ENCODE assay signal across 10 mouse cellular contexts in the genomic region with DNA sequence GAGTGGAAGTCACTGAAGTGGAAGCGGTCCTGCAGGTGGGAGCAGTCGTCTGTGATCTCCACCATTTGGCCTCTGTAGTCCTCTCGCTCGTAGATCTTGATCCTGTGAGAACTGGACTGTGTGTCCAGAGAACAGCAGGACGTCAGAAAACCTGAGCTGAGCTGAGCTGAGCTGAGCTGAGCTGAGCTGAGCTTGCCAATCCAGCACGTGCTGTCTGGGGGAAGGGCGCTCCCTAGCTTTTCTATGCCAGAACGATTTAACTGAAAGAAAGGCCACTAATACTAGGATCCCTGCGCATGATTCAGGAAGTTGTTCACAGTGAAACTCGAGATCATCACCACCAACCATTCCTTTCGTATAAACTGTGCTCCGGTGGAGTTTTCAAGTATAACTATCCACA. TPM values are rescaled to one million over a fixed set of nuclear protein-coding genes. Genes with fewer than 3 reads are reported as not detected.
A peak's percentile ranks its signal among the peaks of the same experiment; 100 is the strongest.
DNase-seq lines count a peak whose midpoint lies in the region; ATAC-seq and TF ChIP-seq lines count a peak whose summit lies in the region.
"Had no signal": no experiment of that assay in that cellular context is flagged by ENCODE, and none has a peak within 500 bp of the region (broad histone marks: within the 10 kb centered on the region; RNA-seq: fewer than 3 reads in every experiment).

No protein-coding gene starts in this region.

- peaks cover 1% of the 10 kb centered on the region; the same call in 1 of the 2 replicates for H3K4me1 ChIP-seq in heart, adult 2 months (ENCODE audit: control insufficient read depth, insufficient read depth, low read length)
- no peaks in the 10 kb centered on the region for H3K4me1 ChIP-seq in intestine, embryonic 16.5 days (ENCODE audit: control insufficient read depth, insufficient read depth, low read length)

- H3K4me3 ChIP-seq in heart, adult 2 months = no peak overlapping the region
- no peak overlapping the region for H3K4me3 ChIP-seq in left cerebral cortex, adult 2 months
- no peak overlapping the region for H3K4me3 ChIP-seq in intestine, embryonic 16.5 days (ENCODE audit: low read length)

- H3K9me3 ChIP-seq in intestine, embryonic 16.5 days (ENCODE audit: control insufficient read depth, low read length) = no peaks in the 10 kb centered on the region

- no peak for TF ChIP-seq POLR2A in heart, adult 2 months (IDR thresholded peaks at IDR 0.05; ENCODE audit: insufficient read depth, low read depth, low read length)

- H3K27me3 ChIP-seq in heart, adult 2 months (ENCODE audit: control insufficient read depth, insufficient read depth, low read length) = no peaks in the 10 kb centered on the region
- H3K27me3 ChIP-seq in intestine, embryonic 16.5 days (replicated peaks; ENCODE audit: control insufficient read depth, insufficient read depth, low read length) = no peaks in the 10 kb centered on the region; the same call in 1 of the 2 replicates

- H3K79me2 ChIP-seq in heart, adult 2 months (replicated peaks; ENCODE audit: control insufficient read depth, insufficient read depth, low read length) = no peaks in the 10 kb centered on the region

- peak; percentile 10 to 30 for DNase-seq in heart, postnatal 10 days
- no peak for DNase-seq in heart, adult 2 months
- DNase-seq in adrenal gland, postnatal 14 days = peak; percentile 73
- DNase-seq in gastrocnemius, postnatal 14 days = peak; percentile 35
- DNase-seq in left cerebral cortex, adult 2 months (ENCODE audit: extremely low spot score in 1 of 2, low spot score in 2 of 2) = peak; percentile 16 to 20
- DNase-seq in Muller cell, postnatal 12 days (ENCODE audit: inconsistent ontology term) = no peak

- intact Hi-C loops in heart, postnatal 10 days (cut with DNase I) = no loop called here
- intact Hi-C loops in heart, adult 2 months (cut with DNase I) = loop anchor here (5.0 kb wide), 1 partner anchor 129 kb away; no protein-coding TSS in a partner anchor
- intact Hi-C loops in gastrocnemius, postnatal 14 days (cut with DNase I; ENCODE audit: low total_unique reads) = loop anchor here (10.0 kb wide), 1 partner anchor 136 kb away; a partner anchor contains a TSS
- intact Hi-C loops in left cerebral cortex, adult 2 months (cut with DNase I) = no loop called here

- TF ChIP-seq CTCF in heart, adult 2 months (IDR thresholded peaks at IDR 0.05) = no peak
- no peak for TF ChIP-seq CTCF in left cerebral cortex, adult 2 months (IDR thresholded peaks at IDR 0.05)

- H3K36me3 ChIP-seq in heart, adult 2 months (ENCODE audit: control insufficient read depth, insufficient read depth, low read length) = no peaks in the 10 kb centered on the region
- H3K36me3 ChIP-seq in intestine, embryonic 16.5 days (ENCODE audit: control insufficient read depth, insufficient read depth, low read length) = no peaks in the 10 kb centered on the region

- ATAC-seq in intestine, embryonic 16.5 days = no peak
- ATAC-seq in frontal cortex, adult (ENCODE audit: low TSS enrichment) = no peak

- H3K4me2 ChIP-seq in intestine, embryonic 16.5 days (ENCODE audit: low read depth, low read length) = no peak overlapping the region

- 63% methylated on average over 12 of the region's 12 CpGs for WGBS in heart, adult 2 months
- 57% methylated on average over 12 of the region's 12 CpGs for WGBS in intestine, embryonic 16.5 days

- no peak overlapping the region for H3K27ac ChIP-seq in heart, adult 2 months
- H3K27ac ChIP-seq in left cerebral cortex, adult 2 months = no peak overlapping the region
- H3K27ac ChIP-seq in intestine, embryonic 16.5 days (ENCODE audit: low read length) = no peak overlapping the region
- H3K27ac ChIP-seq: liver, embryonic 14.5 days had no signal

- TF ChIP-seq EP300 in heart, adult 2 months (IDR thresholded peaks at IDR 0.05; ENCODE audit: insufficient read depth, low read depth, low read length) = no peak

- no peak overlapping the region for H3K9ac ChIP-seq in heart, adult 2 months (ENCODE audit: low read depth, low read length)
- H3K9ac ChIP-seq in intestine, embryonic 16.5 days (ENCODE audit: low read depth, low read length) = no peak overlapping the region
- H3K9ac ChIP-seq: liver, embryonic 14.5 days had no signal

RNA-seq across cellular contexts. Expression of a gene that starts 2.2 kb away (rescaled TPM):
- not detected for total RNA-seq in heart, postnatal 10 days (2021)
- total RNA-seq in heart, adult 2 months (2021) = not detected
- polyA plus RNA-seq in heart, adult 2 months (2012; rRNA removed) = not detected in 2 replicates
- total RNA-seq in adrenal gland, postnatal 14 days (2021) = not detected in 2 replicates
- total RNA-seq in gastrocnemius, postnatal 14 days (2021) = not detected
- not detected for total RNA-seq in left cerebral cortex, adult 2 months (2021)
- polyA plus RNA-seq in intestine, embryonic 16.5 days (2015; fragmentation: Nextera tagmentation; extraction: Ambion mirVana) = not detected in 2 replicates
- total RNA-seq: MEL had no signal
- polyA plus RNA-seq: liver, embryonic 14.5 days had no signal

RNA-seq across cellular contexts. Expression of a gene that starts 14.5 kb away (rescaled TPM):
- total RNA-seq in heart, postnatal 10 days (2021) = not detected
- total RNA-seq in heart, adult 2 months (2021) = not detected
- polyA plus RNA-seq in heart, adult 2 months (2012; rRNA removed) = not detected in 2 replicates
- total RNA-seq in adrenal gland, postnatal 14 days (2021) = not detected in 2 replicates
- not detected for total RNA-seq in gastrocnemius, postnatal 14 days (2021)
- not detected for total RNA-seq in left cerebral cortex, adult 2 months (2021)
- polyA plus RNA-seq in intestine, embryonic 16.5 days (2015; fragmentation: Nextera tagmentation; extraction: Ambion mirVana) = not detected in 2 replicates
- total RNA-seq: MEL had no signal
- polyA plus RNA-seq: liver, embryonic 14.5 days had no signal

RNA-seq across cellular contexts. Expression of a gene that starts 16.2 kb away (rescaled TPM):
- total RNA-seq in heart, postnatal 10 days (2021) = under 1 TPM; 0.30 to 0.38 TPM
- total RNA-seq in heart, adult 2 months (2021) = not detected
- 0.10 and 0.35 TPM in 2 replicates for polyA plus RNA-seq in heart, adult 2 months (2012; rRNA removed)
- 426 and 514 TPM in 2 replicates for total RNA-seq in adrenal gland, postnatal 14 days (2021)
- not detected for total RNA-seq in gastrocnemius, postnatal 14 days (2021)
- not detected for total RNA-seq in left cerebral cortex, adult 2 months (2021)
- 0.11 and 1.4 TPM in 2 replicates for polyA plus RNA-seq in intestine, embryonic 16.5 days (2015; fragmentation: Nextera tagmentation; extraction: Ambion mirVana)
- total RNA-seq: MEL had no signal

RNA-seq across cellular contexts. Expression of a gene that starts 24.7 kb away (rescaled TPM):
- not detected for total RNA-seq in heart, postnatal 10 days (2021)
- not detected for total RNA-seq in heart, adult 2 months (2021)
- polyA plus RNA-seq in heart, adult 2 months (2012; rRNA removed) = not detected in 2 replicates
- not detected in 2 replicates for total RNA-seq in adrenal gland, postnatal 14 days (2021)
- total RNA-seq in gastrocnemius, postnatal 14 days (2021) = not detected
- not detected for total RNA-seq in left cerebral cortex, adult 2 months (2021)
- not detected in 2 replicates for polyA plus RNA-seq in intestine, embryonic 16.5 days (2015; fragmentation: Nextera tagmentation; extraction: Ambion mirVana)
- total RNA-seq: MEL had no signal
- polyA plus RNA-seq: liver, embryonic 14.5 days had no signal

RNA-seq across cellular contexts. Expression of a gene that starts 33.3 kb away (rescaled TPM):
- total RNA-seq in heart, postnatal 10 days (2021) = not detected
- not detected for total RNA-seq in heart, adult 2 months (2021)
- polyA plus RNA-seq in heart, adult 2 months (2012; rRNA removed) = not detected in 2 replicates
- total RNA-seq in adrenal gland, postnatal 14 days (2021) = not detected in 2 replicates
- total RNA-seq in gastrocnemius, postnatal 14 days (2021) = not detected
- not detected for total RNA-seq in left cerebral cortex, adult 2 months (2021)
- polyA plus RNA-seq in intestine, embryonic 16.5 days (2015; fragmentation: Nextera tagmentation; extraction: Ambion mirVana) = not detected in 2 replicates
- total RNA-seq: MEL had no signal
- polyA plus RNA-seq: liver, embryonic 14.5 days had no signal

Comparison
In these comparisons a context has a peak if more than half of its experiments do, and no peak if none do; other contexts are left out.
1. DNase-seq: peak in heart, postnatal 10 days (2 of 2), adrenal gland, postnatal 14 days (single experiment), gastrocnemius, postnatal 14 days (single experiment) and left cerebral cortex, adult 2 months (2 of 2); none in heart, adult 2 months (0 of 2) and Muller cell, postnatal 12 days (single experiment).
2. intact Hi-C loops: an anchor here in heart, adult 2 months (5.0 kb wide) and gastrocnemius, postnatal 14 days (10.0 kb wide); none called in heart, postnatal 10 days and left cerebral cortex, adult 2 months.
3. RNA of a gene that starts 16.2 kb away (total RNA-seq): 426 to 514 TPM in adrenal gland, postnatal 14 days; 0.30 to 0.38 TPM in heart, postnatal 10 days, not detected in heart, adult 2 months, not detected in gastrocnemius, postnatal 14 days and not detected in left cerebral cortex, adult 2 months; every median in the first group is over 100 times any median in the second.